In genomic region chr1:173249888-173250287, GRCm38 (mm10) we compare ENCODE assay signal across 24 mouse cellular contexts. TPM values are rescaled to one million over a fixed set of nuclear protein-coding genes. Genes with fewer than 3 reads are reported as not detected.
"Had no signal": no experiment of that assay in that cellular context is flagged by ENCODE, and none has a peak within 500 bp of the region (broad histone marks: within the 10 kb centered on the region; RNA-seq: fewer than 3 reads in every experiment).

No protein-coding gene starts in this region.

- H3K36me3 ChIP-seq: neural tube, embryonic 15.5 days; stomach, embryonic 15.5 days had no signal

- H3K9ac ChIP-seq: neural tube, embryonic 15.5 days; stomach, embryonic 15.5 days had no signal

- H3K9me3 ChIP-seq: neural tube, embryonic 15.5 days; stomach, embryonic 15.5 days had no signal

- H3K4me2 ChIP-seq: neural tube, embryonic 15.5 days; stomach, embryonic 15.5 days had no signal

- H3K4me1 ChIP-seq: neural tube, embryonic 15.5 days; stomach, embryonic 15.5 days had no signal

- DNase-seq: retina, postnatal 1 day; right cerebral cortex, adult 18-20 months; right cerebral cortex, postnatal 14 days; right cerebral cortex, postnatal 25 days; right cerebral cortex, postnatal 4 days; spleen, adult 18-20 months; thymus, adult 18-20 months; thymus, adult 2 months; thymus, postnatal 14 days; thymus, postnatal 25 days; thymus, postnatal 36 days; thymus, postnatal 4 days had no signal

- H3K27me3 ChIP-seq: neural tube, embryonic 15.5 days; stomach, embryonic 15.5 days had no signal

- H3K27ac ChIP-seq: neural tube, embryonic 15.5 days; stomach, embryonic 15.5 days; stomach, postnatal 0 days had no signal

- H3K4me3 ChIP-seq: neural tube, embryonic 15.5 days; stomach, embryonic 15.5 days had no signal

RNA-seq across cellular contexts. Expression of gene Olfr418, which starts 15.9 kb away (rescaled TPM):
- total RNA-seq: neutrophil, adult 5-6 weeks had no signal
- polyA plus RNA-seq: neural tube, embryonic 14.5 days; neural tube, embryonic 15.5 days; small intestine, adult 2 months; spleen, adult 2 months; stomach, embryonic 14.5 days; stomach, embryonic 15.5 days; stomach, embryonic 16.5 days; stomach, postnatal 0 days; testis, adult 2 months; thymus, adult 2 months; thymus, postnatal 0 days; urinary bladder, adult 2 months had no signal

RNA-seq across cellular contexts. Expression of gene Fcer1a, which starts 22.9 kb away (rescaled TPM):
- total RNA-seq: neutrophil, adult 5-6 weeks had no signal
- polyA plus RNA-seq: neural tube, embryonic 14.5 days; neural tube, embryonic 15.5 days; small intestine, adult 2 months; stomach, embryonic 14.5 days; stomach, embryonic 15.5 days; testis, adult 2 months had no signal

RNA-seq across cellular contexts. Expression of gene Mptx2, which starts 27.7 kb away (rescaled TPM):
- total RNA-seq: neutrophil, adult 5-6 weeks had no signal
- polyA plus RNA-seq: neural tube, embryonic 14.5 days; neural tube, embryonic 15.5 days; spleen, adult 2 months; stomach, embryonic 14.5 days; stomach, embryonic 15.5 days; stomach, embryonic 16.5 days; stomach, postnatal 0 days; testis, adult 2 months; thymus, adult 2 months; thymus, postnatal 0 days; urinary bladder, adult 2 months had no signal

RNA-seq across cellular contexts. Expression of gene Olfr1404, which starts 37.7 kb away (rescaled TPM):
- total RNA-seq: neutrophil, adult 5-6 weeks had no signal
- polyA plus RNA-seq: neural tube, embryonic 14.5 days; neural tube, embryonic 15.5 days; small intestine, adult 2 months; spleen, adult 2 months; stomach, embryonic 14.5 days; stomach, embryonic 15.5 days; stomach, embryonic 16.5 days; stomach, postnatal 0 days; testis, adult 2 months; thymus, adult 2 months; thymus, postnatal 0 days; urinary bladder, adult 2 months had no signal

RNA-seq across cellular contexts. Expression of gene Olfr218, which starts 52.3 kb away (rescaled TPM):
- total RNA-seq: neutrophil, adult 5-6 weeks had no signal
- polyA plus RNA-seq: neural tube, embryonic 14.5 days; neural tube, embryonic 15.5 days; small intestine, adult 2 months; spleen, adult 2 months; stomach, embryonic 14.5 days; stomach, embryonic 15.5 days; stomach, embryonic 16.5 days; stomach, postnatal 0 days; testis, adult 2 months; thymus, adult 2 months; thymus, postnatal 0 days; urinary bladder, adult 2 months had no signal
